Mouse (Mus musculus): ENCODE measurements around the gene Ccdc88c. TPM values are rescaled to one million over a fixed set of nuclear protein-coding genes. Genes with fewer than 3 reads are reported as not detected.

Gene Ccdc88c
- polyA plus RNA-seq, 1 experiment from 2014 or later: 10.8 TPM

- peaks cover 77% of the 10 kb centered on the region for H3K4me1 ChIP-seq
- peaks cover 33% of the 10 kb centered on the region for H3K27me3 ChIP-seq (replicated peaks; ENCODE audit: low read depth, poor library complexity, severe bottlenecking)
- 60% methylated on average over 7 of the region's 7 CpGs for WGBS
- H3K4me3 ChIP-seq: peak overlapping the region; percentile 21; the same call in 1 of the 2 replicates
- H3K36me3 ChIP-seq (replicated peaks): peaks cover 29% of the 10 kb centered on the region
- DNase-seq (ENCODE audit: low spot score): peak; percentile 40
- peak overlapping the region; percentile 40; the same call in 1 of the 2 replicates for H3K27ac ChIP-seq (replicated peaks)
- H3K9me3 ChIP-seq: no peaks in the 10 kb centered on the region
Measured at GRCm38 (mm10) chr12:101025379-101025778, 3.5 kb downstream of the Ccdc88c start.

GRCm38 (mm10) chr12:101024824-101025223 lies 4.0 kb downstream of the Ccdc88c start:
- Histone ChIP-seq H3K4me1 (peaks cover 81% of the 10 kb centered on the region), H3K9me3 (peaks cover 3% of the 10 kb centered on the region; the same call in 1 of the 2 replicates), H3K27me3 (replicated peaks; ENCODE audit: low read depth, poor library complexity, severe bottlenecking) (peaks cover 33% of the 10 kb centered on the region), H3K27ac (replicated peaks) (peak overlapping the region; percentile 32; the same call in 1 of the 2 replicates), H3K4me3 (no peak overlapping the region), H3K36me3 (replicated peaks) (peaks cover 35% of the 10 kb centered on the region)
- DNase-seq (ENCODE audit: low spot score): peak; percentile 15
- WGBS: 58% methylated on average over 8 of the region's 8 CpGs

GRCm38 (mm10) chr12:101023143-101023542 lies 5.7 kb downstream of the Ccdc88c start:
- Histone ChIP-seq H3K9me3 (peaks cover 4% of the 10 kb centered on the region; the same call in 1 of the 2 replicates), H3K4me3 (no peak overlapping the region), H3K36me3 (replicated peaks) (peaks cover 39% of the 10 kb centered on the region), H3K27ac (replicated peaks) (no peak overlapping the region), H3K27me3 (replicated peaks; ENCODE audit: low read depth, poor library complexity, severe bottlenecking) (peaks cover 29% of the 10 kb centered on the region), H3K4me1 (peaks cover 85% of the 10 kb centered on the region)
- DNase-seq (ENCODE audit: low spot score): peak; percentile 6
- 86% methylated on average over 11 of the region's 11 CpGs for WGBS

- H3K27ac ChIP-seq (replicated peaks): no peak overlapping the region
- peaks cover 21% of the 10 kb centered on the region for H3K27me3 ChIP-seq (replicated peaks; ENCODE audit: low read depth, poor library complexity, severe bottlenecking)
- peaks cover 4% of the 10 kb centered on the region; the same call in 1 of the 2 replicates for H3K9me3 ChIP-seq
- H3K4me1 ChIP-seq: peaks cover 85% of the 10 kb centered on the region
- no peak overlapping the region for H3K4me3 ChIP-seq
- 92% methylated on average over 8 of the region's 8 CpGs for whole genome bisulfite sequencing
- DNase-seq (ENCODE audit: low spot score): no peak
- H3K36me3 ChIP-seq (replicated peaks): peaks cover 39% of the 10 kb centered on the region
Measured at GRCm38 (mm10) chr12:101022353-101022752, 6.5 kb downstream of the Ccdc88c start.

GRCm38 (mm10) chr12:101021484-101022226 lies 7.2 kb downstream of the Ccdc88c start:
- no peak overlapping the region for H3K27ac ChIP-seq (replicated peaks)
- peaks cover 85% of the 10 kb centered on the region for H3K4me1 ChIP-seq
- no peak for DNase-seq (ENCODE audit: low spot score)
- peaks cover 14% of the 10 kb centered on the region for H3K27me3 ChIP-seq (replicated peaks; ENCODE audit: low read depth, poor library complexity, severe bottlenecking)
- 45% methylated on average over 9 of the region's 9 CpGs for WGBS
- no peak overlapping the region for H3K4me3 ChIP-seq
- peaks cover 4% of the 10 kb centered on the region; the same call in 1 of the 2 replicates for H3K9me3 ChIP-seq
- peaks cover 39% of the 10 kb centered on the region for H3K36me3 ChIP-seq (replicated peaks)

- H3K27me3 ChIP-seq (replicated peaks; ENCODE audit: low read depth, poor library complexity, severe bottlenecking): peaks cover 1% of the 10 kb centered on the region; the same call in 1 of the 2 replicates
- H3K36me3 ChIP-seq (replicated peaks): peaks cover 39% of the 10 kb centered on the region
- peaks cover 85% of the 10 kb centered on the region for H3K4me1 ChIP-seq
- peaks cover 4% of the 10 kb centered on the region; the same call in 1 of the 2 replicates for H3K9me3 ChIP-seq
- H3K4me3 ChIP-seq: no peak overlapping the region
- WGBS: 92% methylated on average over 15 of the region's 15 CpGs
- no peak for DNase-seq (ENCODE audit: low spot score)
- H3K27ac ChIP-seq (replicated peaks): no peak overlapping the region
Measured at GRCm38 (mm10) chr12:101020210-101021015, 8.4 kb downstream of the Ccdc88c start.

- Histone ChIP-seq H3K4me1 (peaks cover 85% of the 10 kb centered on the region), H3K27ac (replicated peaks) (no peak overlapping the region), H3K9me3 (peaks cover 4% of the 10 kb centered on the region; the same call in 1 of the 2 replicates), H3K4me3 (no peak overlapping the region), H3K27me3 (replicated peaks; ENCODE audit: low read depth, poor library complexity, severe bottlenecking) (no peaks in the 10 kb centered on the region; the same call in 1 of the 2 replicates), H3K36me3 (replicated peaks) (peaks cover 38% of the 10 kb centered on the region)
- WGBS: 77% methylated on average over 7 of the region's 7 CpGs
- DNase-seq (ENCODE audit: low spot score): no peak
Measured at GRCm38 (mm10) chr12:101019443-101019842, 9.4 kb downstream of the Ccdc88c start.

GRCm38 (mm10) chr12:101019031-101019430 lies 9.8 kb downstream of the Ccdc88c start:
- peaks cover 85% of the 10 kb centered on the region for H3K4me1 ChIP-seq
- H3K9me3 ChIP-seq: peaks cover 4% of the 10 kb centered on the region; the same call in 1 of the 2 replicates
- H3K4me3 ChIP-seq: no peak overlapping the region
- no peak for DNase-seq (ENCODE audit: low spot score)
- no peak overlapping the region for H3K27ac ChIP-seq (replicated peaks)
- 66% methylated on average over 5 of the region's 5 CpGs for WGBS
- H3K27me3 ChIP-seq (replicated peaks; ENCODE audit: low read depth, poor library complexity, severe bottlenecking): peaks cover under 1% of the 10 kb centered on the region
- H3K36me3 ChIP-seq (replicated peaks): peaks cover 36% of the 10 kb centered on the region

GRCm38 (mm10) chr12:101017971-101018371 lies 10.9 kb downstream of the Ccdc88c start:
- Histone ChIP-seq H3K9me3 (peaks cover 4% of the 10 kb centered on the region; the same call in 1 of the 2 replicates), H3K27ac (replicated peaks) (peak overlapping the region; percentile 69), H3K4me1 (peaks cover 91% of the 10 kb centered on the region), H3K4me3 (0 out of 2 replicates have a peak overlapping the region, but pooled peaks have one; percentile 4), H3K27me3 (replicated peaks; ENCODE audit: low read depth, poor library complexity, severe bottlenecking) (peaks cover 4% of the 10 kb centered on the region), H3K36me3 (replicated peaks) (peaks cover 35% of the 10 kb centered on the region)
- 16% methylated on average over 6 of the region's 6 CpGs for WGBS
- DNase-seq (ENCODE audit: low spot score): no peak

GRCm38 (mm10) chr12:101016412-101016928 lies 12.4 kb downstream of the Ccdc88c start:
- Histone ChIP-seq H3K9me3 (peaks cover 4% of the 10 kb centered on the region; the same call in 1 of the 2 replicates), H3K27ac (replicated peaks) (peak overlapping the region; percentile 37), H3K4me1 (peaks cover 94% of the 10 kb centered on the region), H3K27me3 (replicated peaks; ENCODE audit: low read depth, poor library complexity, severe bottlenecking) (peaks cover 7% of the 10 kb centered on the region), H3K36me3 (replicated peaks) (peaks cover 21% of the 10 kb centered on the region), H3K4me3 (no peak overlapping the region)
- no peak for DNase-seq (ENCODE audit: low spot score)
- 33% methylated on average over 5 of the region's 5 CpGs for WGBS

GRCm38 (mm10) chr12:101015926-101016325 lies 12.9 kb downstream of the Ccdc88c start:
- Histone ChIP-seq H3K9me3 (peaks cover 4% of the 10 kb centered on the region; the same call in 1 of the 2 replicates), H3K27ac (replicated peaks) (peak overlapping the region; percentile 37; the same call in 1 of the 2 replicates), H3K4me3 (no peak overlapping the region), H3K4me1 (peaks cover 88% of the 10 kb centered on the region), H3K36me3 (replicated peaks) (peaks cover 15% of the 10 kb centered on the region), H3K27me3 (replicated peaks; ENCODE audit: low read depth, poor library complexity, severe bottlenecking) (peaks cover 7% of the 10 kb centered on the region)
- 49% methylated on average over 4 of the region's 4 CpGs for WGBS
- no peak for DNase-seq (ENCODE audit: low spot score)

- Histone ChIP-seq H3K4me1 (peaks cover 93% of the 10 kb centered on the region), H3K27ac (replicated peaks) (no peak overlapping the region), H3K36me3 (replicated peaks) (peaks cover 8% of the 10 kb centered on the region), H3K27me3 (replicated peaks; ENCODE audit: low read depth, poor library complexity, severe bottlenecking) (peaks cover 12% of the 10 kb centered on the region), H3K4me3 (no peak overlapping the region), H3K9me3 (peaks cover 4% of the 10 kb centered on the region; the same call in 1 of the 2 replicates)
- no peak for DNase-seq (ENCODE audit: low spot score)
- 85% methylated on average over 11 of the region's 11 CpGs for WGBS
Measured at GRCm38 (mm10) chr12:101015165-101015560, 13.7 kb downstream of the Ccdc88c start.

Measured in embryonic facial prominence, embryonic 10.5 days (tissue).